Mouse (Mus musculus) skeletal muscle tissue, adult 2 months (tissue): ENCODE measurements around the gene 1700001K19Rik.
A peak's percentile ranks its signal among the peaks of the same experiment; 100 is the strongest.
"Not testable (repeated sequence)": the region's sequence is repeated elsewhere in the genome, so short reads cannot be mapped to it uniquely, and the experiment has no call there.

Experiments used
- DNase-seq: peaks from one replicate; pipeline ENCODE4 v3.0.0-alpha.2; 2012; ENCODE audit warnings: low read depth, low spot score

1700001K19Rik gene

GRCm38 (mm10) chr12:110696173-110696974 lies 14.0 kb upstream of the 1700001K19Rik start:
- peak; percentile 98 for DNase-seq

- no peak for DNase-seq
Observed at GRCm38 (mm10) chr12:110695676-110696171, 13.3 kb upstream of the 1700001K19Rik start.

- not testable (repeated sequence) for DNase-seq
Observed at GRCm38 (mm10) chr12:110693378-110693777, 11.0 kb upstream of the 1700001K19Rik start.

- DNase-seq = no peak
Observed at GRCm38 (mm10) chr12:110689919-110690643, 7.7 kb upstream of the 1700001K19Rik start.

- DNase-seq = not testable (repeated sequence)
Observed at GRCm38 (mm10) chr12:110688921-110689320, 6.5 kb upstream of the 1700001K19Rik start.

- DNase-seq = peak; percentile 38
Observed at GRCm38 (mm10) chr12:110687894-110688734, 5.7 kb upstream of the 1700001K19Rik start.

- no peak for DNase-seq
Observed at GRCm38 (mm10) chr12:110683580-110683979, 1.2 kb upstream of the 1700001K19Rik start.

- no peak for DNase-seq
Observed at GRCm38 (mm10) chr12:110681878-110682277, 541 bp downstream of the 1700001K19Rik start.

GRCm38 (mm10) chr12:110681191-110681590 lies 1.2 kb downstream of the 1700001K19Rik start:
- DNase-seq = peak; percentile 33

- no peak for DNase-seq
Observed at GRCm38 (mm10) chr12:110674243-110674642, 8.2 kb downstream of the 1700001K19Rik start.

GRCm38 (mm10) chr12:110667466-110668077 lies 14.8 kb downstream of the 1700001K19Rik start:
- DNase-seq = no peak

GRCm38 (mm10) chr12:110661746-110662145 lies 20.7 kb downstream of the 1700001K19Rik start:
- DNase-seq = no peak

GRCm38 (mm10) chr12:110651464-110651863 lies 31.0 kb downstream of the 1700001K19Rik start:
- DNase-seq = no peak

- DNase-seq = no peak
Observed at GRCm38 (mm10) chr12:110650241-110650641, 32.2 kb downstream of the 1700001K19Rik start.

GRCm38 (mm10) chr12:110637507-110638114 lies 44.8 kb downstream of the 1700001K19Rik start:
- DNase-seq = no peak

GRCm38 (mm10) chr12:110636293-110636692 lies 46.1 kb downstream of the 1700001K19Rik start:
- no peak for DNase-seq

GRCm38 (mm10) chr12:110630056-110630455 lies 52.4 kb downstream of the 1700001K19Rik start:
- no peak for DNase-seq
